Mouse (Mus musculus) regulatory T cell (primary cell): ENCODE results near the gene Spi1.

Source experiments
- in situ Hi-C: fragments of 300-600 bp; cut with MboI, MseI; formaldehyde crosslinking; loops from one replicate; pipeline ENCODE4 v1.15.1; 2025; ENCODE audit warnings: high pct_unique_total_duplicates

The Spi1 gene

GRCm38 (mm10) chr2:91121497-91121896 is 39.3 kb downstream of the Spi1 start:
- in situ Hi-C loops = no loop called here

- in situ Hi-C loops = no loop called here
Observed at GRCm38 (mm10) chr2:91123521-91123920, 41.3 kb downstream of the Spi1 start.

- in situ Hi-C loops = no loop called here
Observed at GRCm38 (mm10) chr2:91125101-91125500, 42.9 kb downstream of the Spi1 start.

GRCm38 (mm10) chr2:91128761-91129160 is 46.6 kb downstream of the Spi1 start:
- in situ Hi-C loops = no loop called here

GRCm38 (mm10) chr2:91130126-91130525 is 47.9 kb downstream of the Spi1 start:
- in situ Hi-C loops = no loop called here

GRCm38 (mm10) chr2:91131251-91131650 is 49.1 kb downstream of the Spi1 start:
- in situ Hi-C loops = no loop called here

- in situ Hi-C loops = no loop called here
Observed at GRCm38 (mm10) chr2:91132035-91132434, 49.8 kb downstream of the Spi1 start.

- in situ Hi-C loops = no loop called here
Observed at GRCm38 (mm10) chr2:91136513-91137412, 54.6 kb downstream of the Spi1 start.

GRCm38 (mm10) chr2:91137481-91137880 is 55.3 kb downstream of the Spi1 start:
- in situ Hi-C loops = no loop called here

GRCm38 (mm10) chr2:91139311-91139710 is 57.1 kb downstream of the Spi1 start:
- in situ Hi-C loops = no loop called here

GRCm38 (mm10) chr2:91139764-91140163 is 57.6 kb downstream of the Spi1 start:
- in situ Hi-C loops = no loop called here

- in situ Hi-C loops = no loop called here
Observed at GRCm38 (mm10) chr2:91142920-91143319, 60.7 kb downstream of the Spi1 start.

- in situ Hi-C loops = no loop called here
Observed at GRCm38 (mm10) chr2:91143401-91143800, 61.2 kb downstream of the Spi1 start.

- in situ Hi-C loops = no loop called here
Observed at GRCm38 (mm10) chr2:91148101-91148500, 65.9 kb downstream of the Spi1 start.

GRCm38 (mm10) chr2:91151331-91151730 is 69.1 kb downstream of the Spi1 start:
- in situ Hi-C loops = no loop called here

GRCm38 (mm10) chr2:91152885-91153377 is 70.7 kb downstream of the Spi1 start:
- in situ Hi-C loops = no loop called here

GRCm38 (mm10) chr2:91154091-91154490 is 71.9 kb downstream of the Spi1 start:
- in situ Hi-C loops = no loop called here

GRCm38 (mm10) chr2:91157002-91157752 is 75.0 kb downstream of the Spi1 start:
- in situ Hi-C loops = no loop called here

GRCm38 (mm10) chr2:91160591-91160990 is 78.4 kb downstream of the Spi1 start:
- in situ Hi-C loops = loop anchor here (5.0 to 10.0 kb wide), 2 partner anchors 414 to 448 kb away; no protein-coding TSS in a partner anchor

GRCm38 (mm10) chr2:91162952-91163351 is 80.8 kb downstream of the Spi1 start:
- in situ Hi-C loops = loop anchor here (5.0 to 10.0 kb wide), 2 partner anchors 412 to 451 kb away; no protein-coding TSS in a partner anchor

GRCm38 (mm10) chr2:91163532-91163931 is 81.3 kb downstream of the Spi1 start:
- in situ Hi-C loops = loop anchor here (5.0 to 10.0 kb wide), 2 partner anchors 411 to 451 kb away; no protein-coding TSS in a partner anchor

- in situ Hi-C loops = loop anchor here (5.0 to 10.0 kb wide), 2 partner anchors 410 to 453 kb away; no protein-coding TSS in a partner anchor
Observed at GRCm38 (mm10) chr2:91164991-91165390, 82.8 kb downstream of the Spi1 start.
